In the genomic region with DNA sequence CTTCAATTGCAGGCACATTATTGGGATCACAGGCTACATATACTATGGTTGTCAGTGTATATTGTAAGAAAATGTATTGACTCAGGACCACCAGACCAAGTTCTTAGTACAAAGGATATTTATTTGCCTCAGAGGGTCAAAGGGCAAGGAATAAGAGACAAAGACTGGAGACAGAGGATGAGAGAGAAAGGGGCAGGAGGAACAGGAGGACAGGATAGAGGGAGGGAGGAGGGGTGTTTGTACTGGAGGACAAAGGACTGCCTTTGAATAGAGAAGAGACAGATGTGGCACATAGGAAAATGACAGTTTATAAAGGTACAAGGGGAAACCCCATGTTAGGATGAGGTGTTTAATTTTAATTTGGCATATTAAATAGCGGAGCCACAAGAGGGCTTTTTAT, we compare ENCODE assay signal across 20 mouse cellular contexts. TPM values are rescaled to one million over a fixed set of nuclear protein-coding genes. Genes with fewer than 3 reads are reported as not detected.
DNase-seq lines count a peak whose midpoint lies in the region; ATAC-seq and TF ChIP-seq lines count a peak whose summit lies in the region.
"Had no signal": no experiment of that assay in that cellular context is flagged by ENCODE, and none has a peak within 500 bp of the region (broad histone marks: within the 10 kb centered on the region; RNA-seq: fewer than 3 reads in every experiment).

No protein-coding gene starts in this region.

- WGBS in forebrain, embryonic 11.5 days, result 53% methylated on average over 1 of the region's 1 CpGs
- WGBS in forebrain, embryonic 13.5 days, result 64% methylated on average over 1 of the region's 1 CpGs
- 28% methylated on average over 1 of the region's 1 CpGs for WGBS in midbrain, embryonic 10.5 days
- WGBS in midbrain, postnatal 0 days, result 56% methylated on average over 1 of the region's 1 CpGs
- WGBS in neural tube, embryonic 12.5 days, result 39% methylated on average over 1 of the region's 1 CpGs
- WGBS in neural tube, embryonic 15.5 days, result 59% methylated on average over 1 of the region's 1 CpGs
- whole genome bisulfite sequencing in heart, embryonic 11.5 days (ENCODE audit: insufficient replicate concordance), result 96% methylated on average over 1 of the region's 1 CpGs

- no peaks in the 10 kb centered on the region for H3K27me3 ChIP-seq in forebrain, embryonic 11.5 days (ENCODE audit: control insufficient read depth, insufficient read depth, low read length)
- no peaks in the 10 kb centered on the region for H3K27me3 ChIP-seq in forebrain, embryonic 13.5 days
- peaks cover 35% of the 10 kb centered on the region for H3K27me3 ChIP-seq in midbrain, embryonic 10.5 days (ENCODE audit: low read depth, poor library complexity, severe bottlenecking)
- no peaks in the 10 kb centered on the region for H3K27me3 ChIP-seq in midbrain, postnatal 0 days (ENCODE audit: insufficient read depth, low read length)
- 0 out of 2 replicates have a peak, but pooled peaks cover 3% of the 10 kb centered on the region for H3K27me3 ChIP-seq in neural tube, embryonic 12.5 days (replicated peaks)
- no peaks in the 10 kb centered on the region for H3K27me3 ChIP-seq in neural tube, embryonic 15.5 days (replicated peaks)
- H3K27me3 ChIP-seq in heart, embryonic 11.5 days (ENCODE audit: control insufficient read depth, insufficient read depth, low read length), result no peaks in the 10 kb centered on the region
- H3K27me3 ChIP-seq: embryonic facial prominence, embryonic 12.5 days; heart, embryonic 12.5 days; intestine, embryonic 15.5 days had no signal

- peak; percentile 55; the same call in 1 of the 2 replicates for ATAC-seq in forebrain, embryonic 11.5 days (replicated peaks; ENCODE audit: low FRiP score)
- ATAC-seq in forebrain, embryonic 13.5 days, result no peak
- ATAC-seq in midbrain, postnatal 0 days (ENCODE audit: low FRiP score), result no peak
- ATAC-seq in neural tube, embryonic 12.5 days (ENCODE audit: low FRiP score, low read depth), result 0 out of 2 replicates have a peak, but pooled peaks have one; percentile 25
- ATAC-seq in neural tube, embryonic 15.5 days (ENCODE audit: low FRiP score), result no peak
- ATAC-seq in heart, embryonic 11.5 days (replicated peaks; ENCODE audit: insufficient number of reproducible peaks, low FRiP score, low TSS enrichment), result no peak
- ATAC-seq: forebrain, postnatal 0 days; intestine, embryonic 15.5 days had no signal

- no peak overlapping the region for H3K4me3 ChIP-seq in forebrain, embryonic 11.5 days (ENCODE audit: low read depth, low read length)
- H3K4me3 ChIP-seq in forebrain, embryonic 13.5 days, result no peak overlapping the region
- H3K4me3 ChIP-seq in midbrain, embryonic 10.5 days, result no peak overlapping the region
- H3K4me3 ChIP-seq in midbrain, postnatal 0 days (ENCODE audit: low read depth, low read length), result no peak overlapping the region
- H3K4me3 ChIP-seq in neural tube, embryonic 12.5 days, result no peak overlapping the region
- no peak overlapping the region for H3K4me3 ChIP-seq in neural tube, embryonic 15.5 days (replicated peaks)
- no peak overlapping the region for H3K4me3 ChIP-seq in heart, embryonic 11.5 days (ENCODE audit: low read depth, low read length)
- H3K4me3 ChIP-seq: embryonic facial prominence, embryonic 12.5 days; heart, adult 2 months; heart, embryonic 12.5 days; hindbrain, embryonic 13.5 days; intestine, embryonic 15.5 days had no signal

- H3K27ac ChIP-seq in forebrain, embryonic 11.5 days (ENCODE audit: low read depth, low read length), result no peak overlapping the region
- H3K27ac ChIP-seq in forebrain, embryonic 13.5 days, result no peak overlapping the region
- peak overlapping the region; percentile 64 for H3K27ac ChIP-seq in midbrain, embryonic 10.5 days (replicated peaks)
- H3K27ac ChIP-seq in midbrain, postnatal 0 days (ENCODE audit: low read depth, low read length), result no peak overlapping the region
- H3K27ac ChIP-seq in neural tube, embryonic 12.5 days, result no peak overlapping the region
- no peak overlapping the region for H3K27ac ChIP-seq in neural tube, embryonic 15.5 days (replicated peaks)
- no peak overlapping the region for H3K27ac ChIP-seq in heart, embryonic 11.5 days (ENCODE audit: low read depth, low read length)
- H3K27ac ChIP-seq: embryonic facial prominence, embryonic 12.5 days; heart, adult 2 months; hindbrain, embryonic 13.5 days; intestine, embryonic 15.5 days had no signal

- no peak overlapping the region for H3K9ac ChIP-seq in forebrain, embryonic 11.5 days (ENCODE audit: low read length)
- no peak overlapping the region for H3K9ac ChIP-seq in forebrain, embryonic 13.5 days
- no peak overlapping the region for H3K9ac ChIP-seq in midbrain, postnatal 0 days (replicated peaks; ENCODE audit: low read length, poor library complexity, severe bottlenecking)
- no peak overlapping the region for H3K9ac ChIP-seq in neural tube, embryonic 12.5 days
- no peak overlapping the region for H3K9ac ChIP-seq in neural tube, embryonic 15.5 days (replicated peaks)
- no peak overlapping the region for H3K9ac ChIP-seq in heart, embryonic 11.5 days (ENCODE audit: low read depth, low read length)
- H3K9ac ChIP-seq: embryonic facial prominence, embryonic 12.5 days; forebrain, postnatal 0 days; heart, embryonic 12.5 days; hindbrain, embryonic 13.5 days; intestine, embryonic 15.5 days had no signal

- no peaks in the 10 kb centered on the region for H3K9me3 ChIP-seq in forebrain, embryonic 11.5 days (ENCODE audit: control insufficient read depth, low read length)
- no peaks in the 10 kb centered on the region for H3K9me3 ChIP-seq in forebrain, embryonic 13.5 days (replicated peaks)
- H3K9me3 ChIP-seq in midbrain, embryonic 10.5 days (replicated peaks), result no peaks in the 10 kb centered on the region
- H3K9me3 ChIP-seq in midbrain, postnatal 0 days (ENCODE audit: low read length), result no peaks in the 10 kb centered on the region
- H3K9me3 ChIP-seq in neural tube, embryonic 12.5 days, result no peaks in the 10 kb centered on the region
- no peaks in the 10 kb centered on the region for H3K9me3 ChIP-seq in neural tube, embryonic 15.5 days (replicated peaks)
- no peaks in the 10 kb centered on the region for H3K9me3 ChIP-seq in heart, embryonic 11.5 days (replicated peaks; ENCODE audit: control insufficient read depth, low read length)
- H3K9me3 ChIP-seq: embryonic facial prominence, embryonic 12.5 days; heart, embryonic 12.5 days; hindbrain, embryonic 13.5 days; intestine, embryonic 15.5 days had no signal

- DNase-seq in forebrain, embryonic 11.5 days (ENCODE audit: low spot score), result no peak
- peak; percentile 26 for DNase-seq in midbrain, embryonic 10.5 days (ENCODE audit: low spot score)
- no peak for DNase-seq in midbrain, postnatal 0 days (ENCODE audit: low spot score)
- no peak for DNase-seq in right cerebral cortex, postnatal 10 days (ENCODE audit: low spot score in 2 of 2)
- DNase-seq: adrenal gland, postnatal 10 days; cerebellum, adult 11 months; cerebellum, adult 8-10 months; cerebellum, postnatal 14 days; forebrain, postnatal 0 days; gastrocnemius, postnatal 14 days; heart, adult 2 months had no signal

- no peaks in the 10 kb centered on the region for H3K36me3 ChIP-seq in forebrain, embryonic 11.5 days (ENCODE audit: control insufficient read depth, insufficient read depth, low read length)
- H3K36me3 ChIP-seq in forebrain, embryonic 13.5 days (ENCODE audit: poor library complexity, severe bottlenecking), result no peaks in the 10 kb centered on the region
- H3K36me3 ChIP-seq in midbrain, embryonic 10.5 days, result no peaks in the 10 kb centered on the region
- no peaks in the 10 kb centered on the region for H3K36me3 ChIP-seq in midbrain, postnatal 0 days (ENCODE audit: insufficient read depth, low read length)
- H3K36me3 ChIP-seq in neural tube, embryonic 12.5 days, result no peaks in the 10 kb centered on the region
- no peaks in the 10 kb centered on the region for H3K36me3 ChIP-seq in neural tube, embryonic 15.5 days
- H3K36me3 ChIP-seq in heart, embryonic 11.5 days (ENCODE audit: control insufficient read depth, insufficient read depth, low read length), result no peaks in the 10 kb centered on the region
- H3K36me3 ChIP-seq: embryonic facial prominence, embryonic 12.5 days; heart, embryonic 12.5 days; hindbrain, embryonic 13.5 days; intestine, embryonic 15.5 days had no signal

- H3K4me1 ChIP-seq in forebrain, embryonic 11.5 days (replicated peaks; ENCODE audit: control insufficient read depth, insufficient read depth, low read length), result no peaks in the 10 kb centered on the region; the same call in 1 of the 2 replicates
- peaks cover 10% of the 10 kb centered on the region; the same call in 1 of the 2 replicates for H3K4me1 ChIP-seq in forebrain, embryonic 13.5 days
- H3K4me1 ChIP-seq in midbrain, embryonic 10.5 days, result peaks cover 50% of the 10 kb centered on the region
- no peaks in the 10 kb centered on the region for H3K4me1 ChIP-seq in midbrain, postnatal 0 days (ENCODE audit: insufficient read depth, low read length)
- H3K4me1 ChIP-seq in neural tube, embryonic 12.5 days, result peaks cover 8% of the 10 kb centered on the region; the same call in 1 of the 2 replicates
- no peaks in the 10 kb centered on the region for H3K4me1 ChIP-seq in neural tube, embryonic 15.5 days
- no peaks in the 10 kb centered on the region for H3K4me1 ChIP-seq in heart, embryonic 11.5 days (ENCODE audit: control insufficient read depth, insufficient read depth, low read length)
- H3K4me1 ChIP-seq: embryonic facial prominence, embryonic 12.5 days; intestine, embryonic 15.5 days had no signal

- no peak for TF ChIP-seq CTCF in midbrain, postnatal 0 days (IDR thresholded peaks at IDR 0.05)

- no peak overlapping the region for H3K4me2 ChIP-seq in forebrain, embryonic 11.5 days (ENCODE audit: low read depth, low read length, severe bottlenecking)
- no peak overlapping the region for H3K4me2 ChIP-seq in forebrain, embryonic 13.5 days
- H3K4me2 ChIP-seq in midbrain, postnatal 0 days (ENCODE audit: low read depth, low read length, poor library complexity, severe bottlenecking), result no peak overlapping the region
- H3K4me2 ChIP-seq in neural tube, embryonic 12.5 days (replicated peaks), result no peak overlapping the region
- no peak overlapping the region for H3K4me2 ChIP-seq in neural tube, embryonic 15.5 days
- no peak overlapping the region for H3K4me2 ChIP-seq in heart, embryonic 11.5 days
- H3K4me2 ChIP-seq: embryonic facial prominence, embryonic 12.5 days; heart, embryonic 12.5 days; hindbrain, embryonic 13.5 days; intestine, embryonic 15.5 days had no signal

RNA-seq across cellular contexts. Expression of a gene that starts 39.5 kb away (rescaled TPM):
- 12.8 and 14.7 TPM in 2 replicates for polyA plus RNA-seq in forebrain, embryonic 11.5 days (2014; fragmentation: Nextera tagmentation; extraction: Ambion mirVana)
- 9.1 TPM in 2 replicates for polyA plus RNA-seq in forebrain, embryonic 13.5 days (2015; fragmentation: Nextera tagmentation; extraction: Ambion mirVana)
- 11.8 and 15.1 TPM in 2 replicates for polyA plus RNA-seq in midbrain, embryonic 10.5 days (2016; fragmentation: Nextera tagmentation; extraction: Ambion mirVana)
- total RNA-seq in midbrain, postnatal 0 days (2014; rRNA removed), result 20.1 and 23.2 TPM in 2 replicates
- 18.0 and 18.1 TPM in 2 replicates for polyA plus RNA-seq in midbrain, postnatal 0 days (2015; fragmentation: Nextera tagmentation; extraction: Ambion mirVana)
- polyA plus RNA-seq in neural tube, embryonic 12.5 days (2016; fragmentation: Nextera tagmentation; extraction: Ambion mirVana), result 16.6 and 17.5 TPM in 2 replicates
- 20.3 and 22.7 TPM in 2 replicates for polyA plus RNA-seq in neural tube, embryonic 15.5 days (2015; fragmentation: Nextera tagmentation; extraction: Ambion mirVana)
- polyA plus RNA-seq in heart, embryonic 11.5 days (2014; fragmentation: Nextera tagmentation; extraction: Ambion mirVana), result 2.2 and 2.7 TPM in 2 replicates
- total RNA-seq: MEL had no signal

Comparison
In these comparisons a context has a peak if more than half of its experiments do, and no peak if none do; other contexts are left out.
1. ATAC-seq: peak in forebrain, embryonic 11.5 days (single experiment) and neural tube, embryonic 12.5 days (single experiment); none in forebrain, embryonic 13.5 days (single experiment), midbrain, postnatal 0 days (single experiment), neural tube, embryonic 15.5 days (single experiment) and heart, embryonic 11.5 days (single experiment).